10 mouse cellular contexts compared by ENCODE assay signal in genomic region chr17:29465405-29466010, GRCm38 (mm10). TPM values are rescaled to one million over a fixed set of nuclear protein-coding genes. Genes with fewer than 3 reads are reported as not detected.
DNase-seq lines count a peak whose midpoint lies in the region; ATAC-seq lines count a peak whose summit lies in the region.
"Had no signal": no experiment of that assay in that cellular context is flagged by ENCODE, and none has a peak within 500 bp of the region (broad histone marks: within the 10 kb centered on the region; RNA-seq: fewer than 3 reads in every experiment).

No protein-coding gene starts in this region.

- peak overlapping the region; percentile 92 for H3K27ac ChIP-seq in forebrain, embryonic 10.5 days
- H3K27ac ChIP-seq in forebrain, embryonic 15.5 days (replicated peaks): no peak overlapping the region
- H3K27ac ChIP-seq in lung, embryonic 16.5 days (ENCODE audit: low read length): peak overlapping the region; percentile 59; the same call in 1 of the 2 replicates
- peak overlapping the region; percentile 92; the same call in 1 of the 2 replicates for H3K27ac ChIP-seq in limb, embryonic 13.5 days

- H3K4me3 ChIP-seq in forebrain, embryonic 10.5 days: no peak overlapping the region
- H3K4me3 ChIP-seq in forebrain, embryonic 15.5 days: no peak overlapping the region
- no peak overlapping the region for H3K4me3 ChIP-seq in lung, embryonic 16.5 days (ENCODE audit: low read length)
- no peak overlapping the region for H3K4me3 ChIP-seq in limb, embryonic 13.5 days

- H3K36me3 ChIP-seq in forebrain, embryonic 10.5 days (replicated peaks): no peaks in the 10 kb centered on the region
- H3K36me3 ChIP-seq in forebrain, embryonic 15.5 days: no peaks in the 10 kb centered on the region
- H3K36me3 ChIP-seq in lung, embryonic 16.5 days (ENCODE audit: control insufficient read depth, insufficient read depth, low read length): no peaks in the 10 kb centered on the region
- no peaks in the 10 kb centered on the region for H3K36me3 ChIP-seq in limb, embryonic 13.5 days

- H3K9me3 ChIP-seq in forebrain, embryonic 10.5 days: no peaks in the 10 kb centered on the region; the same call in 1 of the 2 replicates
- H3K9me3 ChIP-seq in forebrain, embryonic 15.5 days: no peaks in the 10 kb centered on the region
- no peaks in the 10 kb centered on the region for H3K9me3 ChIP-seq in lung, embryonic 16.5 days (ENCODE audit: control insufficient read depth, low read length)
- no peaks in the 10 kb centered on the region for H3K9me3 ChIP-seq in limb, embryonic 13.5 days

- no peak overlapping the region for H3K4me2 ChIP-seq in forebrain, embryonic 15.5 days (replicated peaks)
- H3K4me2 ChIP-seq in lung, embryonic 16.5 days (ENCODE audit: low read depth, low read length): no peak overlapping the region
- no peak overlapping the region for H3K4me2 ChIP-seq in limb, embryonic 13.5 days (replicated peaks)

- peak; percentile 36 for DNase-seq in forebrain, embryonic 10.5 days (ENCODE audit: extremely low spot score, low spot score)
- DNase-seq in lung, postnatal 25 days (ENCODE audit: low spot score): no peak
- peak; percentile 47 for DNase-seq in kidney, adult 11 months
- DNase-seq in thymus, postnatal 0 days (ENCODE audit: low spot score): no peak
- DNase-seq in adrenal gland, adult 8-10 months: no peak
- DNase-seq: liver, postnatal 0 days; right cerebral cortex, adult 18-20 months had no signal

- H3K4me1 ChIP-seq in forebrain, embryonic 10.5 days: peaks cover 90% of the 10 kb centered on the region
- peaks cover 29% of the 10 kb centered on the region for H3K4me1 ChIP-seq in forebrain, embryonic 15.5 days
- peaks cover 41% of the 10 kb centered on the region for H3K4me1 ChIP-seq in lung, embryonic 16.5 days (replicated peaks; ENCODE audit: control insufficient read depth, insufficient read depth, low read length)
- H3K4me1 ChIP-seq in limb, embryonic 13.5 days: peaks cover 54% of the 10 kb centered on the region

- no peak overlapping the region for H3K9ac ChIP-seq in forebrain, embryonic 15.5 days (replicated peaks)
- H3K9ac ChIP-seq in lung, embryonic 16.5 days (ENCODE audit: low read length): no peak overlapping the region
- H3K9ac ChIP-seq in limb, embryonic 13.5 days: no peak overlapping the region
- H3K9ac ChIP-seq: liver, postnatal 0 days had no signal

- ATAC-seq in forebrain, embryonic 15.5 days (replicated peaks): no peak
- ATAC-seq in lung, embryonic 16.5 days (ENCODE audit: low read depth): no peak
- ATAC-seq in limb, embryonic 13.5 days (ENCODE audit: low FRiP score, low read depth): no peak

- peaks cover 5% of the 10 kb centered on the region for H3K27me3 ChIP-seq in forebrain, embryonic 10.5 days (ENCODE audit: poor library complexity, severe bottlenecking)
- 0 out of 2 replicates have a peak, but pooled peaks cover 3% of the 10 kb centered on the region for H3K27me3 ChIP-seq in forebrain, embryonic 15.5 days
- no peaks in the 10 kb centered on the region for H3K27me3 ChIP-seq in lung, embryonic 16.5 days (ENCODE audit: control insufficient read depth, insufficient read depth, low read depth, low read length)
- H3K27me3 ChIP-seq in limb, embryonic 13.5 days: no peaks in the 10 kb centered on the region

- WGBS in forebrain, embryonic 10.5 days: 2% methylated on average over 9 of the region's 9 CpGs
- 39% methylated on average over 9 of the region's 9 CpGs for whole genome bisulfite sequencing in forebrain, embryonic 15.5 days
- WGBS in lung, embryonic 16.5 days: 36% methylated on average over 9 of the region's 9 CpGs
- 19% methylated on average over 9 of the region's 9 CpGs for WGBS in limb, embryonic 13.5 days

RNA-seq across cellular contexts. Expression of gene Pim1, which starts 25.0 kb away (rescaled TPM):
- polyA plus RNA-seq in forebrain, embryonic 10.5 days (2016; fragmentation: Nextera tagmentation; extraction: Ambion mirVana): 32.2 and 33.1 TPM in 2 replicates
- polyA plus RNA-seq in forebrain, embryonic 15.5 days (2015; fragmentation: Nextera tagmentation; extraction: Ambion mirVana): 15.6 and 17.7 TPM in 2 replicates
- 15.6 and 16.6 TPM in 2 replicates for polyA plus RNA-seq in lung, embryonic 16.5 days (2015; fragmentation: Nextera tagmentation; extraction: Ambion mirVana)
- polyA plus RNA-seq in limb, embryonic 13.5 days (2015; fragmentation: Nextera tagmentation; extraction: Ambion mirVana): 18.9 and 22.3 TPM in 2 replicates
- polyA plus RNA-seq in thymus, postnatal 0 days (2015; fragmentation: Nextera tagmentation; extraction: Ambion mirVana): 78.6 and 81.4 TPM in 2 replicates
- total RNA-seq in adrenal gland, adult 8-10 months (2022): 100 to 1,000 TPM in 1 of 4 experiments, 10 to 100 TPM in 3; 55.1 to 168 (median 83.0) TPM

Comparison
In these comparisons a context has a peak if more than half of its experiments do, and no peak if none do; other contexts are left out.
1. DNase-seq: peak in forebrain, embryonic 10.5 days (single experiment) and kidney, adult 11 months (single experiment); none in lung, postnatal 25 days (single experiment), thymus, postnatal 0 days (single experiment) and adrenal gland, adult 8-10 months (single experiment).